Mouse (Mus musculus) heart, embryonic 15.5 days (tissue): Measurements from ENCODE around the gene Atg7. TPM values are rescaled to one million over a fixed set of nuclear protein-coding genes. Genes with fewer than 3 reads are reported as not detected.

ENCODE experiments used
- ATAC-seq: fragments of 200-750 bp; cut with Nextera tagmentation; replicated peaks from 2 replicates; pipeline ENCODE4 v1.8.0; 2017; ENCODE audit warnings: low read depth, moderate TSS enrichment; ENCODE audit not compliant: insufficient number of reproducible peaks, insufficient read depth, low FRiP score
- H3K27ac ChIP-seq: fragments of 300-500 bp; sonication (generic); 2 replicates; pipeline ENCODE4 v1.5.1; 2015; ENCODE audit warnings: mild to moderate bottlenecking, inconsistent platforms
- H3K27me3 ChIP-seq: fragments of 300-500 bp; sonication (generic); 2 replicates; pipeline ENCODE4 v1.6.1; 2015; ENCODE audit warnings: inconsistent platforms
- H3K36me3 ChIP-seq: fragments of 300-500 bp; sonication (generic); 2 replicates; pipeline ENCODE4 v1.6.1; 2015; ENCODE audit warnings: mild to moderate bottlenecking, inconsistent platforms
- H3K4me1 ChIP-seq: fragments of 300-500 bp; sonication (generic); replicated peaks from 2 replicates; pipeline ENCODE4 v1.6.1; 2015; ENCODE audit warnings: inconsistent platforms
- H3K4me2 ChIP-seq: fragments of 300-500 bp; sonication (generic); 2 replicates; pipeline ENCODE4 v1.6.1; 2015; ENCODE audit warnings: inconsistent platforms, mild to moderate bottlenecking, moderate library complexity
- H3K4me3 ChIP-seq: fragments of 300-500 bp; sonication (generic); 2 replicates; pipeline ENCODE4 v1.5.1; 2015; ENCODE audit warnings: mild to moderate bottlenecking, inconsistent platforms
- H3K9ac ChIP-seq: fragments of 300-500 bp; sonication (generic); 2 replicates; pipeline ENCODE4 v1.6.1; 2015; ENCODE audit warnings: mild to moderate bottlenecking, inconsistent platforms
- H3K9me3 ChIP-seq: fragments of 300-500 bp; sonication (generic); replicated peaks from 2 replicates; pipeline ENCODE4 v1.6.1; 2016; ENCODE audit warnings: inconsistent platforms
- WGBS: fragments of 180-500 bp; shearing (Covaris S2); methylation state at CpG from one replicate; pipeline ENCODE4 v1.1.7; 2015; ENCODE audit warnings: mixed read lengths; 5-methylcytosine and 5-hydroxymethylcytosine counted together
- polyA plus RNA-seq: library from polyadenylated mRNA; unstranded; fragments of >200 nt; fragmentation: Nextera tagmentation; extraction: Ambion mirVana; gene quantifications from 2 replicates; pipeline ENCODE4 v1.2.1, GENCODE M21; 2015

The Atg7 gene
- polyA plus RNA-seq, 1 experiment from 2014 or later, result 15.1 TPM

DNA sequence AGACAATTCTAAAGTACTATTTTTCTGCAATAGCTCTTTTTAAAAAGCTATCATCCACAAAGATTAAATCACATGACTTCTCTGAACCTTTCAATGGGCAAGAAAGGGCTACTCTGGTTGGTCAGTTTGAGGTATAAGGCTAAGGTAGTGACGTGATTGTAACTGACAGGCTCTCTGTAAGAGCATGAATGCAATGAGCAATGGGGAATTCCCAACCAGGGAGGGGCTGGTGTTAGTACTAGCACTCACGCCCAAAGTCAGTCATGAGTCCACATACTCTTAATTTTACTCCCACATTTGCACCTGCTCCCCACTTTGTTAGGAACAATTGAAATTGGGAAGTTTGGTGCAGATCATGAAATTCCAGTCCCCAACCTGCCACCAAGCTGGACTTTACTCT is 147.2 kb downstream of the Atg7 start:
- H3K9me3 ChIP-seq, result no peaks in the 10 kb centered on the region
- H3K27ac ChIP-seq, result no peak overlapping the region
- H3K36me3 ChIP-seq, result no peaks in the 10 kb centered on the region
- no peak overlapping the region for H3K4me3 ChIP-seq
- 86% methylated on average over 2 of the region's 2 CpGs for WGBS
- H3K27me3 ChIP-seq, result no peaks in the 10 kb centered on the region
- H3K4me2 ChIP-seq, result no peak overlapping the region
- no peak overlapping the region for H3K9ac ChIP-seq
- ATAC-seq, result no peak
- H3K4me1 ChIP-seq, result no peaks in the 10 kb centered on the region

DNA sequence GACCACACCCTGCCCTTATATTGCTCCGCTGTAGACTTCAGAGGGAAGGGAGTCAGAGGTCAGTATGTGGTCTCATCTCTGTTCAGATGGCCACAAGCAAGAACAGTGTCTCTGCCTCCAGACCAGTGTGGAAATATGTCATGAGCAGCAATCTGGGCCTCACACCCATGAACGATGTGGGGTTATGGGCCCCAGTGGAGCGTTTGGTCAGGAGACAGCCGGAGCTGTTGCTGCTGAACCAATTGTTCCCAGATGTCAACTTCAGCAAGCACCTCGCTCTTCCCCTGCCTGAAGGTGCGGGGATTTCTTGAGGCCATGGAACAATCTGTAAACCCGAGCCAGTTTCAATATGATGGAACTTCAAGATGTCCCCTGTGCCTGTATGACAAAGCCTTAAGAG is 148.0 kb downstream of the Atg7 start:
- no peak overlapping the region for H3K4me3 ChIP-seq
- ATAC-seq, result no peak
- H3K4me2 ChIP-seq, result no peak overlapping the region
- no peak overlapping the region for H3K9ac ChIP-seq
- WGBS, result 82% methylated on average over 7 of the region's 7 CpGs
- no peaks in the 10 kb centered on the region for H3K9me3 ChIP-seq
- no peaks in the 10 kb centered on the region for H3K27me3 ChIP-seq
- H3K36me3 ChIP-seq, result no peaks in the 10 kb centered on the region
- H3K4me1 ChIP-seq, result no peaks in the 10 kb centered on the region
- no peak overlapping the region for H3K27ac ChIP-seq

DNA sequence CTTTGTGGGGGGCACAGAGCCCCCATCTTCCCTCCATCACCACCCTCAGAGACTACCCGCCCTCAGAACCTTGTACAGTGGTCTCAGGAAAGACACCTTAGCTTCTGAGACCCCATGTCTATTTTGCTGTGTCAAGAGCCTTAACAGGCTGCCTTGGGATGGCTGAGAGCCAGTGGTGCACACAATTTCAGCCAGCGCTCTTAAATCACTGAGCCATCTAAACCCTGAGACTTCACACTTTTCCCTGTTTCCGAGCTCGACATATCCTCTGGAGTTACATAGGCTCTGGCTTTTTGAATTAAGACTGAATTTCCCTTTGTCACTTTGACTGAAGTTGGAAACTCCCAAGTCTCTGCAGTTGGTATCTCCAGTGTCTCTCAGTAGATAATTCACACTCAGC is 148.9 kb downstream of the Atg7 start:
- 82% methylated on average over 4 of the region's 4 CpGs for WGBS
- no peaks in the 10 kb centered on the region for H3K27me3 ChIP-seq
- H3K4me3 ChIP-seq, result no peak overlapping the region
- H3K4me1 ChIP-seq, result no peaks in the 10 kb centered on the region
- H3K36me3 ChIP-seq, result no peaks in the 10 kb centered on the region
- no peak overlapping the region for H3K4me2 ChIP-seq
- H3K9me3 ChIP-seq, result no peaks in the 10 kb centered on the region
- H3K9ac ChIP-seq, result no peak overlapping the region
- H3K27ac ChIP-seq, result no peak overlapping the region
- no peak for ATAC-seq

DNA sequence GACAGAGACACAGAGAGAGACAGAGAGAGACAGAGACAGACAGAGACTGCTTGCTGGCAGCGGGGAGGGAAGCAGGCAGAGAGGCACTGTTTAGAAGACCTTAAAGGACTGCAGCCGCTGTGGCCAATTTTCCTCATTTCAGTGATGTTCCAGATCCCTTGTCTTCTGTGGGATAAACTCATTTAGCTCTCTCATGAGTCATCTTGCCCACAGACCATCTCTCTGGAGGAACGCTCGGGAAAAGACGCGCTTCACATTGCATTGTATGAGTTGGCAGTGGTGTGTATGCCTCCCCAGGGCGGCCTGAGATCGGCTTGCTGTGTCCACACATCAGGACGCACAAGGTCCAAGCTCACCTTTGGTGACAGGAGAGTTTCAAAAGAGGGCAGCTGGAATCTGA is 151.8 kb downstream of the Atg7 start:
- H3K4me3 ChIP-seq, result no peak overlapping the region
- WGBS, result 90% methylated on average over 9 of the region's 9 CpGs
- H3K27ac ChIP-seq, result no peak overlapping the region
- no peak overlapping the region for H3K4me2 ChIP-seq
- no peaks in the 10 kb centered on the region for H3K36me3 ChIP-seq
- H3K9me3 ChIP-seq, result no peaks in the 10 kb centered on the region
- no peak for ATAC-seq
- peaks cover 12% of the 10 kb centered on the region for H3K4me1 ChIP-seq
- H3K9ac ChIP-seq, result no peak overlapping the region
- H3K27me3 ChIP-seq, result no peaks in the 10 kb centered on the region

DNA sequence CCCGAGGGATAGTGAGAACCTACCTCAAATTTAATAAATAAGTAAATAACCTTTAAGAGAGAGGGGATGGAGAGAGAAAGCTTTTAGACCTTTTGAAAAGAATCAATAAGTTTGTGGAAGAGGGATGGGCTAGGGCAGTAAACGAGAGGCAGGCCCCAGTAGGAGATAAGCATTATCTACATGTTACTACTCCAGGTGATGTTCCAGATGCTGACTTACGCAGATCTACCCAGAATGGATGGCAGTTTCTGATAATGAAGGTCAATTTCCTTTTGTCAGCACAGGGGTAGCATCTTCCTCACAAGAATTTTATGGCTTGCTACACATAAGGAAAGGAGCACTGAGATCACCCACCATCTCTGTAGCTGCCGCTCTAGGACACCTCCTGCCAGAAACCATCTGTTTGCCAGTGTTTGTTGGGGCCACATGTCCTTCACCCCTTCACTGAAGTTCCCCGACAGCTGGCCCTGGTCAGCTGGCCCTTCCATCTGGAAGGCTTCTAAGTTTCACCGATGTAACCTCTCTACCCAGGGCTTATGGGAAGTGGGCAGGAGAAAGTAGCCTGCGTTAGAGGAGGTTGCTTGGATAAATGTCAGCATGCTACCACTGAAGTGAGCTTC is 152.9 kb downstream of the Atg7 start:
- Histone ChIP-seq H3K9ac (no peak overlapping the region), H3K9me3 (no peaks in the 10 kb centered on the region), H3K4me1 (peaks cover 19% of the 10 kb centered on the region), H3K27me3 (no peaks in the 10 kb centered on the region), H3K36me3 (no peaks in the 10 kb centered on the region), H3K27ac (no peak overlapping the region), H3K4me3 (no peak overlapping the region), H3K4me2 (no peak overlapping the region)
- WGBS, result 80% methylated on average over 7 of the region's 7 CpGs
- no peak for ATAC-seq

DNA sequence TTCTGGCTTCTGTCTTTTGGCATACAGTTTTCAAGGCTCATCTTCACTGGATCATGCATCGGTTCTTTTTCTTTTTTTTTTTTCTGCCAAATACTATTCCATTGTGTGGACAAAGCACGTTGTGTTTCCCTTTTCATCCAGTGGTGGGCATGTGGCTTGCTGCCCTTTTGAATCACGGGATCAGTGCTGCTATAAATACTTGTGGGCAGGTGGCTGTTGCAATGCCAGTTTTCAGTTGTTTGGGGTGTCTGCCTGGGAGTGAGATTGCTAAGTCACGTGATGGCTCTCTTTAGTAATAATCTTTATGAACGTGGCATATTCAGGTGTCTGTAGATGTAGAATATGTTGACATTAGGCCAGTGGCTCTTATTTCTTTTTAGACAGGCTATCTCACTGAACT is 155.0 kb downstream of the Atg7 start:
- H3K9ac ChIP-seq, result no peak overlapping the region
- H3K36me3 ChIP-seq, result no peaks in the 10 kb centered on the region
- ATAC-seq, result no peak
- peaks cover 33% of the 10 kb centered on the region for H3K4me1 ChIP-seq
- 53% methylated on average over 5 of the region's 5 CpGs for WGBS
- no peak overlapping the region for H3K4me2 ChIP-seq
- peaks cover 3% of the 10 kb centered on the region; the same call in 1 of the 2 replicates for H3K27me3 ChIP-seq
- H3K27ac ChIP-seq, result no peak overlapping the region
- no peak overlapping the region for H3K4me3 ChIP-seq
- H3K9me3 ChIP-seq, result no peaks in the 10 kb centered on the region

DNA sequence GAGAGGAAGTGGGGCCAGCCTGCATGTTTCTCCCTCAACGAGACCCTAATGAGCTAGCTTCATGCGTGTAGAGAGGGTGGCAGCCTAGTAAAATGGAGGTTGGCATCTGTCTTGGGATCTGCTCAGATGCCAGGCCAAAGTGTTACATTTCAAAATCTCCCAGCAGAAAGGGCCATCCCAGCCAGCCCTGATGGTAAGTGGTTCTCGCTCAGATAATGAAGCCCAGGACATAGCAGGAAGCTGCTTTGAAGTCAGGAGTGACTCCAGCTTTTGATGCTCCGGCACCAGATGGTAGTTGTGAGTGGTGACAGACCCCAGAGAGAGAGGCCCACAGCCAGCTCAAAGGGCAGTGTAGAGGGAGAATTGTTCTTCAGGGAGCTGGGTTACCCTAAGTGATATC is 155.8 kb downstream of the Atg7 start:
- H3K4me3 ChIP-seq, result no peak overlapping the region
- no peak overlapping the region for H3K27ac ChIP-seq
- WGBS, result 36% methylated on average over 4 of the region's 4 CpGs
- peaks cover 3% of the 10 kb centered on the region; the same call in 1 of the 2 replicates for H3K27me3 ChIP-seq
- no peaks in the 10 kb centered on the region for H3K9me3 ChIP-seq
- no peaks in the 10 kb centered on the region for H3K36me3 ChIP-seq
- no peak for ATAC-seq
- no peak overlapping the region for H3K9ac ChIP-seq
- H3K4me1 ChIP-seq, result peaks cover 33% of the 10 kb centered on the region
- no peak overlapping the region for H3K4me2 ChIP-seq

DNA sequence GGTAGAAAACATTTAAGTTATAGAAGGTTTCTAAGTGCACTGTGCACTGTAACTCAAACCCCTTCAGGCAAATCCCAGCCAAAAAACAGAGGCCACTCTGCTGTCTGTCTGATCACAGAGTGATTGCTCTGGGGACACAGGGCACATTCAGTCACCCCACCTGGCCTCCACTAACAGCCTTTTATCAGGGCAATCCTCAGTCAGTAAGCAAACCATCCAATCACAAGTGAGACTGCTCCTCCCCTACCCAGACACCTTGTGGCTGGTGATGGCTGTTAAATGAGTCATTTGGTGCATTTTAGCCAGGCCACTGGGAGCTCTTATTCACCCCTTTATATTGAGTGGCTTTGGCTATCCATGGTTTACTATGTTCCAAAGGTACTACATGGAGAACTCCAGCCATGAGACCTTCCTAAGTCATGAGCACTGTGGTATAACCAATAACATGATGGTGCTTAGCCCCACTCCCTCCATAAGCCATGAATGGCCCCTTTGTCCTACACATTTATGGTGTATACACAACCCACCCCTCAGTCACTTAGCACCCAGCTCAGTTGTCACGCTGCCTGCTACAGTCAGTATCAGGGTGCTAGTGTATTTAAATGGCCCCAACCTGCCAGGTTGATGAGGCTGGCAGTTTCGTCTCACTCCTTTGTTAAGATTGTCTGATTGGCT is 157.5 kb downstream of the Atg7 start:
- Histone ChIP-seq H3K4me3 (no peak overlapping the region), H3K27ac (no peak overlapping the region), H3K4me1 (peaks cover 33% of the 10 kb centered on the region), H3K27me3 (peaks cover 3% of the 10 kb centered on the region; the same call in 1 of the 2 replicates), H3K9me3 (no peaks in the 10 kb centered on the region), H3K4me2 (no peak overlapping the region), H3K9ac (no peak overlapping the region), H3K36me3 (no peaks in the 10 kb centered on the region)
- no peak for ATAC-seq
- WGBS, result 23% methylated on average over 2 of the region's 2 CpGs

DNA sequence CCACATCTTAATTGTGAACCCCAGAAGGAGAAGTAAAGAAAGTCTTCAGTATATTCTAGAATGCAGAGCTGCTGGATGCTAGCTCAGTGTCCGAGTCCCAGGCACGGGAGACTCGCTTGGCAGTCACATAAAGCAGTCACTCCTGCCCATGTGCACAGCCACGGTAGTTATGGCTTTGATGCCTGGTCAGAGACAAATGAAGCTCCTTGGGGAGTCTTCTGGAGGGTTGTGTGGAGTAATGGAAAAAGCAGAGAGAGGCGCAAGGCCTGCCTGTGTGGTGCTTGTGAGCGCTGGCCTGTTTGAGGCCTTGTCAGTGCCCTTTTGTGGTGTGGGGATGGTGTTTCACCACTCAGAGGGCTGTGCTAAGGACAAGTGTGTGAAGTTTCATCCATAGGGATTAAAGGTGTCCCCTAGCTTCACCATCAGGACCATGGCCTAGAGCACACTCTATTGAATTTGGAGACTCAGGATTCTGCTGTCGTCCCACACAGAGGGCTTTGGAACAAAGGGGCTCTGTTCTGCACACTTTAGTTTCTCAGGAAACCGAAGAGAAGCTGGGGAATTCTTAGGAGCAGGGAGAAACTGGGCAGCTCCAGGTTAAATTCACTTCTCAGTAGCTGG is 161.1 kb downstream of the Atg7 start:
- no peak overlapping the region for H3K4me3 ChIP-seq
- H3K36me3 ChIP-seq, result no peaks in the 10 kb centered on the region
- no peak overlapping the region for H3K9ac ChIP-seq
- ATAC-seq, result no peak
- H3K4me1 ChIP-seq, result peaks cover 21% of the 10 kb centered on the region
- H3K4me2 ChIP-seq, result no peak overlapping the region
- 69% methylated on average over 8 of the region's 8 CpGs for WGBS
- peaks cover 3% of the 10 kb centered on the region; the same call in 1 of the 2 replicates for H3K27me3 ChIP-seq
- H3K27ac ChIP-seq, result no peak overlapping the region
- no peaks in the 10 kb centered on the region for H3K9me3 ChIP-seq

DNA sequence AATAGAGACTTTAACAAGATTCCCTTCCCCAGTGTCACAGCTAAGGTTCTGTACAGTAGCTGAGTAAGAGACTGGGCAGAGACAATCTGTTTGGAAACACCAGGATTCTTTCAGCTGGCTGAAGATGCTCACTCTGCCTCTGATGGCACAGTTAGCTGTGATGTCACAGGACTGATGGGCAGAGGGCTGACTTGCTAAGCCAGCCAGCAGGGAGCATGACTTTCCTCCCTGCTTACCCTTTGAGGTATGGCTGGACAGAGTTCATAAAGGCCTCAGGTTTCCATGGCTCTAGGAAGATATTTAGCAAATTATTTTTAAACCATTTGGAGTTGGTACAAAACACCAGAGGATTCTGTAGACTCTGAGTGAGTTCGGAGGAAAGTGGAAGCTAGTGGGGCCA is 162.0 kb downstream of the Atg7 start:
- Histone ChIP-seq H3K4me2 (no peak overlapping the region), H3K27me3 (peaks cover 3% of the 10 kb centered on the region; the same call in 1 of the 2 replicates), H3K36me3 (no peaks in the 10 kb centered on the region), H3K27ac (no peak overlapping the region), H3K9ac (no peak overlapping the region), H3K9me3 (no peaks in the 10 kb centered on the region), H3K4me1 (peaks cover 21% of the 10 kb centered on the region), H3K4me3 (no peak overlapping the region)
- no peak for ATAC-seq
- WGBS, result 73% methylated on average over 1 of the region's 1 CpGs

DNA sequence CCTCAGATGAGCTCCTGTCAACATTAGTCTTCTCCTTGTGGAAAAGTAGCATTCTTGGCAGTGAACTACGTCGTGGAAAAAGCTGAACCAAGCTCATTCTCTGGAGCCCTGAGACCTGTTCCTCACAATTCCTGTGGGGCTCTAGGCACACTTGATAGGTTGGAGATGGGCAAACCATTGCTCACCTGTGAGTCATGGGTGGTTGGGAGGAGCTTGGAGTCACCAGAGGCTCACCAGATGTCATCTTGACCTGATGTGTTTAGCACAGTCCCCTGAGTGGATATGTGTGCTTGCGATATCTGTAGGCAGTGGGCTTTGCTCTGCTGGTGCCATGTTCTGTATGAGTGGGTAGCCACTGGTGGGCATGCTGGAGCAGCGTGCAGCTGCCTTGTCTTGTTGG is 163.0 kb downstream of the Atg7 start:
- H3K9me3 ChIP-seq, result no peaks in the 10 kb centered on the region
- H3K4me2 ChIP-seq, result no peak overlapping the region
- H3K27ac ChIP-seq, result no peak overlapping the region
- H3K36me3 ChIP-seq, result no peaks in the 10 kb centered on the region
- no peak overlapping the region for H3K9ac ChIP-seq
- H3K4me1 ChIP-seq, result peaks cover 13% of the 10 kb centered on the region
- ATAC-seq, result no peak
- WGBS, result 89% methylated on average over 4 of the region's 4 CpGs
- peaks cover 3% of the 10 kb centered on the region; the same call in 1 of the 2 replicates for H3K27me3 ChIP-seq
- no peak overlapping the region for H3K4me3 ChIP-seq

DNA sequence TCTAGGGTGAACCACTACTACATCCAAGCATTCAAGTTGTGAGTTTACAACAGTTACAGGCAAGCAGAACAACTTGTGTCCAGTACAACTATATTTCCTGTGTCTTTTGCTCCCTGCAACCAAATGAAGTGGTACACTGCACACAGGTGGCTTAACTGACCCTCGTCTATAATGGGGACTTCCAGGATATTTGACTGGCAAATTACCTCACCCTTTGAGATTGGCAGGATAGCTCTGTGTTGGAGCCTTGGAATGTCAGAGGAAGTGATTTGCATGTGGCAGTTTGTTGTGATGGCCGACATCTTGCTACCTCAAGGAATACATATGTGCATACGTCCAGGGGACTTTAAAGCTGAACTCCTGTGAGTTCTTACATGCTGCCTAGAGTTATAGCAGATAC is 164.6 kb downstream of the Atg7 start:
- Histone ChIP-seq H3K4me2 (no peak overlapping the region), H3K4me1 (no peaks in the 10 kb centered on the region), H3K27me3 (no peaks in the 10 kb centered on the region), H3K4me3 (no peak overlapping the region), H3K9me3 (no peaks in the 10 kb centered on the region), H3K9ac (no peak overlapping the region), H3K36me3 (no peaks in the 10 kb centered on the region), H3K27ac (no peak overlapping the region)
- no peak for ATAC-seq
- WGBS, result 79% methylated on average over 3 of the region's 3 CpGs
